In the genomic region with DNA sequence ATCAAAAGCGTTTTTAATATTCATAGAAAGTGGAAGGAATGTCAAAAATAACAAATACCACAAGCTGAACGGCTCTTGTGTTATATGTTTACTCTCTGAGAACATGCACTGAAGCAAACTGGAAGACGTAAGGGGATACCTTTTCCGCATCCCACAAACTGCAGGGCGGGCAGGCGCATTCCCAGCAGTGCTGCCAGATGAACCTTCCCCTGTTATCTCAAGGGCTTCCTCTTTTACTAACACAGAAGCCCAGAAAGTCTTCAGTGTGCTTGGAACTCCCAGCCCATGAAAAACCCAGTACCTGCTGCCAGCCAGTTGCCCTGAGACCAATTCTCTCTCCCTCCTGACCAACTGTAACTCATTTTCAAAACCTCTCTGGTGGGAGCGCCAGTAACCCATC, we compare ENCODE assay signal across 16 mouse cellular contexts. TPM values are rescaled to one million over a fixed set of nuclear protein-coding genes. Genes with fewer than 3 reads are reported as not detected.
DNase-seq lines count a peak whose midpoint lies in the region; ATAC-seq and TF ChIP-seq lines count a peak whose summit lies in the region.
"Had no signal": no experiment of that assay in that cellular context is flagged by ENCODE, and none has a peak within 500 bp of the region (broad histone marks: within the 10 kb centered on the region; RNA-seq: fewer than 3 reads in every experiment).

No protein-coding gene starts in this region.

- H3K36me3 ChIP-seq in lung, embryonic 14.5 days (ENCODE audit: insufficient read depth), result no peaks in the 10 kb centered on the region
- no peaks in the 10 kb centered on the region for H3K36me3 ChIP-seq in heart, postnatal 0 days (replicated peaks; ENCODE audit: control insufficient read depth, insufficient read depth, low read length)
- H3K36me3 ChIP-seq: intestine, embryonic 15.5 days; liver, embryonic 15.5 days had no signal

- H3K27me3 ChIP-seq in lung, embryonic 14.5 days (ENCODE audit: insufficient read depth, low read length), result no peaks in the 10 kb centered on the region
- no peaks in the 10 kb centered on the region for H3K27me3 ChIP-seq in heart, postnatal 0 days (ENCODE audit: control insufficient read depth, insufficient read depth, low read length)
- H3K27me3 ChIP-seq: CH12.LX; intestine, embryonic 15.5 days; liver, embryonic 15.5 days; Patski had no signal

- TF ChIP-seq CTCF in lung, embryonic 14.5 days (IDR thresholded peaks at IDR 0.05; ENCODE audit: low read depth), result no peak
- TF ChIP-seq CTCF in heart, postnatal 0 days (IDR thresholded peaks at IDR 0.05; ENCODE audit: low read depth), result no peak
- TF ChIP-seq CTCF in left cerebral cortex, adult 2 months (IDR thresholded peaks at IDR 0.05), result no peak

- peak; percentile 34 for DNase-seq in lung, embryonic 14.5 days
- no peak for DNase-seq in lung, postnatal 14 days
- peak; percentile 36 for DNase-seq in heart, adult 8-10 months (ENCODE audit: low spot score)
- peak; percentile 62 for DNase-seq in heart, postnatal 0 days (ENCODE audit: low spot score)
- DNase-seq in left cerebral cortex, adult 2 months (ENCODE audit: extremely low spot score in 1 of 2, low spot score in 2 of 2), result no peak
- no peak for DNase-seq in layer of hippocampus, adult 8-10 months (ENCODE audit: low spot score in 2 of 2)
- DNase-seq: cerebellum, adult 9-11 months; left cerebral cortex, postnatal 4 days; thymus, postnatal 4 days had no signal

- peak overlapping the region; percentile 13; the same call in 1 of the 2 replicates for H3K27ac ChIP-seq in lung, embryonic 14.5 days (ENCODE audit: low read depth)
- H3K27ac ChIP-seq in heart, postnatal 0 days (ENCODE audit: low read depth), result peak overlapping the region; percentile 78
- H3K27ac ChIP-seq in left cerebral cortex, adult 2 months, result no peak overlapping the region
- H3K27ac ChIP-seq: liver, embryonic 15.5 days had no signal

- H3K4me3 ChIP-seq in lung, embryonic 14.5 days (ENCODE audit: low read depth, low read length), result no peak overlapping the region
- H3K4me3 ChIP-seq in heart, postnatal 0 days (ENCODE audit: low read depth, low read length), result no peak overlapping the region
- no peak overlapping the region for H3K4me3 ChIP-seq in left cerebral cortex, adult 2 months
- H3K4me3 ChIP-seq: intestine, embryonic 15.5 days; liver, embryonic 15.5 days had no signal

- peaks cover 25% of the 10 kb centered on the region for H3K4me1 ChIP-seq in lung, embryonic 14.5 days (ENCODE audit: insufficient read depth)
- peaks cover 15% of the 10 kb centered on the region; the same call in 1 of the 2 replicates for H3K4me1 ChIP-seq in heart, postnatal 0 days (ENCODE audit: control insufficient read depth, insufficient read depth)
- H3K4me1 ChIP-seq: liver, embryonic 15.5 days had no signal

- intact Hi-C loops in left cerebral cortex, adult 2 months (cut with DNase I), result no loop called here

- no peak for TF ChIP-seq EP300 in heart, postnatal 0 days (IDR thresholded peaks at IDR 0.05; ENCODE audit: low read depth)

- H3K4me2 ChIP-seq in lung, embryonic 14.5 days, result no peak overlapping the region
- peak overlapping the region; percentile 35; the same call in 1 of the 2 replicates for H3K4me2 ChIP-seq in heart, postnatal 0 days (ENCODE audit: low read depth, low read length)
- H3K4me2 ChIP-seq: intestine, embryonic 15.5 days; liver, embryonic 15.5 days had no signal

- H3K9ac ChIP-seq in lung, embryonic 14.5 days, result no peak overlapping the region
- no peak overlapping the region for H3K9ac ChIP-seq in heart, postnatal 0 days (replicated peaks; ENCODE audit: low read depth, low read length)
- H3K9ac ChIP-seq: intestine, embryonic 15.5 days; liver, embryonic 15.5 days had no signal

- 41% methylated on average over 7 of the region's 7 CpGs for WGBS in lung, embryonic 14.5 days
- 14% methylated on average over 7 of the region's 7 CpGs for WGBS in heart, postnatal 0 days

- ATAC-seq in lung, embryonic 14.5 days (ENCODE audit: insufficient read depth), result no peak
- ATAC-seq in heart, postnatal 0 days (ENCODE audit: insufficient read depth, low read depth), result peak; percentile 57
- ATAC-seq in erythroblast, adult 5-6 weeks (replicated peaks; ENCODE audit: low FRiP score, poor library complexity, severe bottlenecking), result no peak

- H3K9me3 ChIP-seq in lung, embryonic 14.5 days (ENCODE audit: low read depth, low read length), result no peaks in the 10 kb centered on the region
- no peaks in the 10 kb centered on the region for H3K9me3 ChIP-seq in heart, postnatal 0 days (replicated peaks; ENCODE audit: control insufficient read depth, low read length)
- H3K9me3 ChIP-seq: intestine, embryonic 15.5 days; liver, embryonic 15.5 days had no signal

RNA-seq across cellular contexts. Expression of gene Gm9747, which starts 32.3 kb away (rescaled TPM):
- polyA plus RNA-seq in lung, embryonic 14.5 days (2014; fragmentation: Nextera tagmentation; extraction: Ambion mirVana), result 46.3 and 52.0 TPM in 2 replicates
- total RNA-seq in heart, adult 8-10 months (2022), result not detected
- not detected in 2 replicates for total RNA-seq in heart, postnatal 0 days (2014; rRNA removed; ENCODE audit: low replicate concordance)
- polyA plus RNA-seq in heart, postnatal 0 days (2015; fragmentation: Nextera tagmentation; extraction: Ambion mirVana), result 15.6 and 17.1 TPM in 2 replicates
- total RNA-seq in erythroblast, adult 5-6 weeks (2015; ENCODE audit: low replicate concordance), result not detected in 2 replicates
- total RNA-seq in erythroblast, adult 5-6 weeks (2017; ENCODE audit: low replicate concordance), result not detected in 2 replicates
- not detected for total RNA-seq in left cerebral cortex, adult 2 months (2021)
- not detected for total RNA-seq in layer of hippocampus, adult 8-10 months (2022)
- total RNA-seq: adrenal gland, adult 18-20 months; CH12.LX; hematopoietic stem cell, adult 5-6 weeks; left cerebral cortex, postnatal 4 days had no signal

Comparison
In these comparisons a context has a peak if more than half of its experiments do, and no peak if none do; other contexts are left out.
1. DNase-seq: peak in lung, embryonic 14.5 days (single experiment), heart, adult 8-10 months (single experiment) and heart, postnatal 0 days (single experiment); none in lung, postnatal 14 days (single experiment), left cerebral cortex, adult 2 months (0 of 2) and layer of hippocampus, adult 8-10 months (0 of 2).